Mouse (Mus musculus): ENCODE measurements around the gene 1700029H14Rik.

DNA sequence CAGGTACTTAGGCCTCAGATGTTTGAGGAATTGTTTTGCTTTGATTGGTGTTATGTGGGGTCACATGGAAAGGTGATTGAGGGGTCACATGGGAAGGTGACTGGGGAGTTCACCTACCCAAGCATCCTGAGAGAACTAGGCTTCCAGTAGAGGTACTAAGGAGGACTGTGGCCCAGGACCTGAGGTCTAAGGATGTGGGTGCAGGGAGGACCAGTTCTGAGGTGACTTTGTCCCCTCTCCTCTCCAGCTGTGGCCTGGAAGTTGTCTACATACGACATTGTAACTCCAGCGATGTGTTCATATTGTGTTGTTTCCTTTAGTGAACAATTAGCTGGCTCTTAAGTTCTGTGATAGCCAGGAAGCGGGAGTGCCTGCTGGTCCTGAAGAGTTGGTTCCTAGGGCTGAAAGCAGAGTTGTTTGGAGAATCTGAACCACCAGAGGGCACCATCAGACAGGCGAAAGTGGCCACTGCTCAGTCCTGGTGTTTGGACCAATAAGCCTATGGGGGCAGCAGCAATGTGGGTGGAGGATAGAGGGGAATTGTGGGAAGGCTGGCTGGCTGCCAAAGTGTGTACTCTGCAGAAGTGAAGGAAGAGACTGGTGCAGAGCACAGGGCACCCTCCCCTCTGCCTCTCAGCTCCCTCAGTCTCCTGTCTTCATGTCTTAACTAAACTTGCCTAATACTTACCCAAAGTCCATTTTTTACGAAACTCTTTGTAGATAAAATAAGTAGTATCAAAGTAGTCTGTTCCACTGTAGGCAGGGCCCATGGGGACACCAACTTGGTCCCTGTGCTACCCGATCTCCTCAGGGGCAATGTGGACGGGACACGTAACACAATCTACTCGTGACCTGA, 11.3 kb downstream of the 1700029H14Rik start:
- TF ChIP-seq POLR2AphosphoS2 (IDR thresholded peaks at IDR 0.05; ENCODE audit: insufficient read length, low read depth) (no peak), CEBPB (IDR thresholded peaks at IDR 0.05; ENCODE audit: insufficient read depth, poor library complexity, severe bottlenecking) (no peak), MYOD1 (IDR thresholded peaks at IDR 0.05; ENCODE audit: control insufficient read depth in 1 of 3, insufficient read length in 2 of 3, low read depth in 2 of 3) (no peak), TCF12 (IDR thresholded peaks at IDR 0.05; ENCODE audit: insufficient read depth, poor library complexity, severe bottlenecking) (no peak), POLR2A (IDR thresholded peaks at IDR 0.05; ENCODE audit: insufficient read length, low read depth) (no peak), E2F4 (IDR thresholded peaks at IDR 0.05; ENCODE audit: insufficient read depth) (no peak)
